Mouse (Mus musculus): ENCODE measurements around the gene Ap5m1. TPM values are rescaled to one million over a fixed set of nuclear protein-coding genes. Genes with fewer than 3 reads are reported as not detected.
"Not testable (repeated sequence)": the region's sequence is repeated elsewhere in the genome, so short reads cannot be mapped to it uniquely, and the experiment has no call there.

Gene Ap5m1
- polyA plus RNA-seq, 1 experiment = 6.6 TPM

DNA sequence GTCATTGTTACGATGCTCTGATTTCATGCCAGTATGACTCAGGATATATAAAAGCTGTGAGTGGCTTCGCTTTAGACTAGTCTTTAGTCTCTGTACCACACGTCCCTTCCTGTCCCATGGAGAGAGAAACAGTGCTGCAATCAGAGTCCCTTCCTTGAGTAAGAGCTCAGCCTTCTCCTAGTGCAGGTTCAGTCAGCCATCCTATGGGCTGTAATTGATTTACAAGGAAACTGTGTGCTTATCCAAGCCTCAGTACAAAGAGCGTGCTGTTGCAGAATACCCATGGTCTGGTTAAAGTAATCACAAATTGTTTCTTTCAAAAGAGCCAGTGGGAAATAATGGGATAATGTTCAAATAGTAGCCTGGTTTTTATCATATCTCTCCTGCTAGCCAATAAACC, 20.6 kb downstream of the Ap5m1 start:
- 96% methylated on average over 4 of the region's 4 CpGs for WGBS
- peaks cover 18% of the 10 kb centered on the region for H3K36me3 ChIP-seq (ENCODE audit: control insufficient read depth, insufficient read depth, low read length)
- TF ChIP-seq POLR2A (IDR thresholded peaks at IDR 0.05; ENCODE audit: low read depth, low read length) = no peak
- TF ChIP-seq CTCF (IDR thresholded peaks at IDR 0.05; ENCODE audit: extremely low read depth, insufficient read depth, insufficient read length, insufficient replicate concordance) = no peak

DNA sequence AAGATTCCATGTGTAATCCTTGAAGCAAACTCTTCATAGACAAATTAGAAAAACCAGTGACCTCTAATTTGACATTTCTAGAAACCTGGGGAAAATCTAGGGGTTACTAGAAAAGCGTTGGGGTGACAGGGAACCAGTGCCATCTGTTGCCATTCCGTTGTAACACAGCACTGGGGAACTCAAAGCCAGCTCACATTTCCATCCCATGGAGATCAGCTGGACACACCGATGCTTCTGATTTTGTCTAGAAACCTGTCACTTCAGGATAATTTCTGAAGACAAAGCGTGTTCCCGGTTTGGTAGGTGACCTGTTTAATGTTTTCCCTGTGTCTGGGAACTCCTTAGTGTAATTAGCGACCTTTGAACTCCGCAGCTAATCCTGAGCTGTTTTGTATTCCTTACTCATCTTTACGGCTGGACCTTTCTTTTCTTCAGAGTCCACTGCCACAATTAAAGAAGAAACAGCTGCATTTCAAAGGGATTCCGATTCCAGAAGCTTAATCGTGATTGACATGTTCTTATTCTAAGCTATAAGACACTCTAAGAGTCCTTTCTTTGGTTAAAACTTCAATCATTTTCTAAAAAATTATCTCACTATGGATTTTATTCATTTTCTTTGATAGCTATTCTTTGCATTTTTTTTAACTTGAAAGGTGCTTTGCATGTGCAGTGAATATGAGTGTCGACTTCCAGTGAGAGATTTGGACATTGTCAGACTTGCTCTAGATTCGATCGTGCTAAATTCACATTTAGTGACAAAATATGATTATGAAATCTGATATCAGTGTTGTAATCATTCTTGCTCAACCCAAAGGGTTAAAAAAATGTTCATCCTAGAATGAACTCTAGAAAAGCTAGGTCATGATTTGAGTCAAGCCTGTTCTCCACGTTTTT, 22.5 kb downstream of the Ap5m1 start:
- 92% methylated on average over 14 of the region's 14 CpGs for WGBS
- no peaks in the 10 kb centered on the region for H3K4me1 ChIP-seq (ENCODE audit: control insufficient read depth, insufficient read depth, insufficient read length)
- H3K27me3 ChIP-seq (ENCODE audit: control insufficient read depth, insufficient read depth, low read length) = no peaks in the 10 kb centered on the region
- H3K36me3 ChIP-seq (ENCODE audit: control insufficient read depth, insufficient read depth, low read length) = peaks cover 15% of the 10 kb centered on the region
- no peak for TF ChIP-seq CTCF (IDR thresholded peaks at IDR 0.05; ENCODE audit: extremely low read depth, insufficient read depth, insufficient read length, insufficient replicate concordance)
- no peak for TF ChIP-seq POLR2A (IDR thresholded peaks at IDR 0.05; ENCODE audit: low read depth, low read length)
- no peak overlapping the region for H3K4me3 ChIP-seq (ENCODE audit: extremely low read depth, insufficient read depth, insufficient read length)
- DNase-seq (ENCODE audit: low read depth in 1 of 2, low spot score in 2 of 2) = no peak
- H3K27ac ChIP-seq (ENCODE audit: insufficient read depth, low read length) = no peak overlapping the region

More for the DNA sequence above, 20.6 kb downstream of the Ap5m1 start:
- DNase-seq (ENCODE audit: low read depth in 1 of 2, low spot score in 2 of 2) = no peak
- no peak overlapping the region for H3K4me3 ChIP-seq (ENCODE audit: extremely low read depth, insufficient read depth, insufficient read length)
- H3K4me1 ChIP-seq (ENCODE audit: control insufficient read depth, insufficient read depth, insufficient read length) = no peaks in the 10 kb centered on the region
- H3K27ac ChIP-seq (ENCODE audit: insufficient read depth, low read length) = no peak overlapping the region
- H3K27me3 ChIP-seq (ENCODE audit: control insufficient read depth, insufficient read depth, low read length) = no peaks in the 10 kb centered on the region

DNA sequence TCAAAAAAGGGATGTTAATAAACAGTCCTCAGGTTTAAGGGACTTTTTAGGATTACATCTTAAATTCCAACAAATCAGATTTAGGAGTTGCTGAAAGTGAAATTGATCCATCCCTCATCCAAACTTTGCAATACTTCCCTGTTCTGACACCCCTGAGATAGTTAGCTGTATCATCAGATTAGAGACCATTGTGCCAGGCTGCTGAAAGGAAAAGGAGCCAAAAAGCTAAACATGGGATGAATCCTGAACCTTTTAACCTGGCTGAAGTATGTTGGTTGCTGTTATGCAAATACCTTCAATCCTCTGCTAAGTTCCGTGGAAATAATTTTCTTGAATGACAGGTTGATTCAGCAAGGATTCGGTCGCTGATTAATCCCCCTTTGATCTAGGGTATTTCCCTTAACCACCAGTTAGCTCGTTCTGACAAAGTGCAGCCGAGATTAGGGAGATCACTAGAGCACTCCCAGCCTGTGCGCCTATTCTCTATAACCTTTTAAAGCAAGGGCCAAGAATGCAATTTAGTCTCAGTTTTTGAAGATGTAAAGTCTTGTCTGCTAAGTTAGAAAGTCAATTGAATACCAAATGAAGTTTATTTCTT, 23.7 kb downstream of the Ap5m1 start:
- Histone ChIP-seq H3K4me1 (ENCODE audit: control insufficient read depth, insufficient read depth, insufficient read length) (no peaks in the 10 kb centered on the region), H3K27me3 (ENCODE audit: control insufficient read depth, insufficient read depth, low read length) (no peaks in the 10 kb centered on the region), H3K4me3 (ENCODE audit: extremely low read depth, insufficient read depth, insufficient read length) (no peak overlapping the region), H3K36me3 (ENCODE audit: control insufficient read depth, insufficient read depth, low read length) (peaks cover 11% of the 10 kb centered on the region), H3K27ac (ENCODE audit: insufficient read depth, low read length) (no peak overlapping the region)
- no peak for DNase-seq (ENCODE audit: low read depth in 1 of 2, low spot score in 2 of 2)
- 80% methylated on average over 6 of the region's 6 CpGs for WGBS
- TF ChIP-seq POLR2A (IDR thresholded peaks at IDR 0.05; ENCODE audit: low read depth, low read length) (no peak), CTCF (IDR thresholded peaks at IDR 0.05; ENCODE audit: extremely low read depth, insufficient read depth, insufficient read length, insufficient replicate concordance) (no peak)

DNA sequence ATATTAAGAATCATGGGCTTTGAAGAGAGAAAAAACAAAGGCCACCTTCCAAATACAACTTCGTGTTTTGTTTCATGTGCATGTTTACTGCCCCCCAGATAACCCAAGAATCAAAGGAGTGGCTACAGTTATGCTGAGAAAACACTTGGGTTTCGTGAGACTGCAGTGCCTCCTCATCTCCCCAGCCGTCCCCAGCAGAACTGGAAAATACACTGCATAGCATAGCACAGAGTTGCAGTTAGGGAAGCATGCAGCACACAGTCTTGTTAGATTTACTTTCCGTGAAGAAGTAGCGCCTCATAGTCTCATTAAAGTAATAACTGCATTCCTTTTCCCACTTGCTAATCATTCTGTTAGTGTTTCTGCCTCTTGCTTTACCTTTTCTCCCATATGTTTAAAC, 24.2 kb downstream of the Ap5m1 start:
- Histone ChIP-seq H3K36me3 (ENCODE audit: control insufficient read depth, insufficient read depth, low read length) (peaks cover 9% of the 10 kb centered on the region), H3K4me3 (ENCODE audit: extremely low read depth, insufficient read depth, insufficient read length) (no peak overlapping the region), H3K27ac (ENCODE audit: insufficient read depth, low read length) (no peak overlapping the region), H3K27me3 (ENCODE audit: control insufficient read depth, insufficient read depth, low read length) (no peaks in the 10 kb centered on the region), H3K4me1 (ENCODE audit: control insufficient read depth, insufficient read depth, insufficient read length) (no peaks in the 10 kb centered on the region)
- 87% methylated on average over 5 of the region's 5 CpGs for WGBS
- no peak for DNase-seq (ENCODE audit: low read depth in 1 of 2, low spot score in 2 of 2)
- no peak for TF ChIP-seq POLR2A (IDR thresholded peaks at IDR 0.05; ENCODE audit: low read depth, low read length)
- no peak for TF ChIP-seq CTCF (IDR thresholded peaks at IDR 0.05; ENCODE audit: extremely low read depth, insufficient read depth, insufficient read length, insufficient replicate concordance)

DNA sequence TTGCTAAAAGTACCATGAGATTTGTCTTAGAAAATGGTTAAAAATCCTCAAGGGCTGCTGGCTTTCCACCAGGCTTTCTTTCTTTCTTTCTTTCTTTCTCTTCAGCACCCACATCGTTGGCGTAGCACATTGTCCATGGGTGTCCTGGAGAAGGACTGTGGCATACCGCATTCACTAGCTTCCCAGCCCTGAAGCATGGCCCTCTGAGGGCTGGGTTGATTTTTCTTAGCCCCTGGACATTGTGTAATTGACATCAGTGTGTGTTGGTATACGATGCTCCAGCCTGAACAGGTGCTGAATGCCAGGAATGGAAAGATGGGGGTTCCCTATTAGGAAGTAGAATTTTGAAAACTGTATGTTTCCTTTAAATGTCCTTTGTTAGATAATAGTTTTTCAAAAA, 25.4 kb downstream of the Ap5m1 start:
- H3K27ac ChIP-seq (ENCODE audit: insufficient read depth, low read length) = no peak overlapping the region
- DNase-seq (ENCODE audit: low read depth in 1 of 2, low spot score in 2 of 2) = no peak
- TF ChIP-seq POLR2A (IDR thresholded peaks at IDR 0.05; ENCODE audit: low read depth, low read length) (no peak), CTCF (IDR thresholded peaks at IDR 0.05; ENCODE audit: extremely low read depth, insufficient read depth, insufficient read length, insufficient replicate concordance) (no peak)
- H3K4me1 ChIP-seq (ENCODE audit: control insufficient read depth, insufficient read depth, insufficient read length) = no peaks in the 10 kb centered on the region
- no peak overlapping the region for H3K4me3 ChIP-seq (ENCODE audit: extremely low read depth, insufficient read depth, insufficient read length)
- 95% methylated on average over 4 of the region's 4 CpGs for whole genome bisulfite sequencing
- peaks cover 8% of the 10 kb centered on the region for H3K36me3 ChIP-seq (ENCODE audit: control insufficient read depth, insufficient read depth, low read length)
- H3K27me3 ChIP-seq (ENCODE audit: control insufficient read depth, insufficient read depth, low read length) = no peaks in the 10 kb centered on the region

DNA sequence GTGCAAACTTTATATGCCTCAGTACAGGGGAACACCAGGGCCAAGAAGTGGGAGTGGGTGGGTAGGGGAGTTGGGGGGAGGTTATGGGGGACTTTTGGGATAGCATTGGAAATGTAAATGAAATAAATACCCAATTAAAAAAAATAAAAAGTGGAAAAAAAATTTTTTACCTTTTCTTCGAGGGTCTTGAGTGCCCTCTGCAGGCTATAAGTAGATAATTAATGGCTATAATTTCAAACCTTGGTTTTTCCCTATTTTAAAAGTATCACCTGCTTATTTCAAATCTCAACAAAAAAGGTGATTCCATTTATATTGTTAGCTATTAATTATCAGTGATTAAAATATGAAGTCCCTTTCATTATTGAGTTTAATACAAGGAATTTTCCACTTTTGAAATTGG, 25.9 kb downstream of the Ap5m1 start:
- not testable (repeated sequence) for H3K27ac ChIP-seq (ENCODE audit: insufficient read depth, low read length); H3K4me1 ChIP-seq (ENCODE audit: control insufficient read depth, insufficient read depth, insufficient read length); H3K36me3 ChIP-seq (ENCODE audit: control insufficient read depth, insufficient read depth, low read length); H3K4me3 ChIP-seq (ENCODE audit: extremely low read depth, insufficient read depth, insufficient read length); DNase-seq (ENCODE audit: low read depth in 1 of 2, low spot score in 2 of 2); H3K27me3 ChIP-seq (ENCODE audit: control insufficient read depth, insufficient read depth, low read length)
- WGBS = 36% methylated on average over 1 of the region's 1 CpGs

DNA sequence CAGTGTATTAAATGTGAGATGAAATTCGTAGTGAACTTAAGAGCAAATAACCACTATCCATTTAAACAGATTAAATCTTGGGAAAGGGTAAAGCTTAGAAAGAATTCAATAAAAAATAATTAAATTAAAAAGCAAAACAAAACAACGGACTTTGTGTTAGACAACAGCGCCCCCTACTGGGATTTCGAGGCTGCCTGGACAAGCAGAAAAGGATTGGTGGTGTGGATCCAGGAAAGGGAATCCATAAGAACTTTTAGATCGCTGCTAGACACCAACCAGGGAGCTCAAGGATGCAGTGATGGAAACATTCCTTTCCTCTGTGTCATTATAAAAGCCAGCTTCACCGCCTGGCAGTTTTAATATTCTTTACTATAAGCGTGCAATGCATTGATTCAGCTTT, 52.5 kb downstream of the Ap5m1 start:
- TF ChIP-seq CTCF (IDR thresholded peaks at IDR 0.05; ENCODE audit: extremely low read depth, insufficient read depth, insufficient read length, insufficient replicate concordance) (peak; percentile 33; the same call in 1 of the 2 replicates), POLR2A (IDR thresholded peaks at IDR 0.05; ENCODE audit: low read depth, low read length) (no peak)
- Histone ChIP-seq H3K36me3 (ENCODE audit: control insufficient read depth, insufficient read depth, low read length) (no peaks in the 10 kb centered on the region), H3K4me3 (ENCODE audit: extremely low read depth, insufficient read depth, insufficient read length) (no peak overlapping the region), H3K27me3 (ENCODE audit: control insufficient read depth, insufficient read depth, low read length) (no peaks in the 10 kb centered on the region), H3K27ac (ENCODE audit: insufficient read depth, low read length) (no peak overlapping the region), H3K4me1 (ENCODE audit: control insufficient read depth, insufficient read depth, insufficient read length) (no peaks in the 10 kb centered on the region)
- WGBS = 21% methylated on average over 7 of the region's 7 CpGs
- DNase-seq (ENCODE audit: low read depth in 1 of 2, low spot score in 2 of 2) = peak; percentile 5 to 48
